Mouse (Mus musculus): ENCODE measurements at regions not wholly inside any gene's neighbourhood (a gene's known extent, or its start where the extent isn't known, plus 50 kb on each side); places are given as distances from the start of the nearest gene placed in this dataset.

DNA sequence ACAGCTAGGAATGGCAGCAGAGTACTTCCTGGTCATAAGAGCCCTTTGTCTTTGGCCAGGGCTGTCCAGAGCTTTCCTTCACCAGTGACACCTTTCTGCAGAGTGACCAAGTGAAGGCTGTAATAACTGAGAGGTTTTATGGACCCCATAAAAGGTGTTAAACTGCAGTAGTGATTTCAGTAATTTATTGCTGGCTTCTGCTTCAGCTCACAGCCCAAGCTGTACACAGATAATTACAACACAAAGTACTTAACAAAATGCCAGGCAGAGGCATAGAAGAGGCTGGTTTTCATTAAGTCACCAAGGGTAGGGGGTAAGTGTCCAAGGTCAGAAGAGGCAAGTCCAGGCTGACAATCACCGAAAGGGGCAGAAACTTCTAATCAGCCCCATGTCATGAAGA, 83.8 kb downstream of the Eif4e start:
- TF ChIP-seq CTCF (conservative IDR thresholded peaks at IDR 0.05 in 1 of 2, IDR thresholded peaks at IDR 0.05 in 1 of 2; ENCODE audit: low read depth in 2 of 2, low read length in 2 of 2) = no peak
- no peak for TF ChIP-seq USF1 (IDR thresholded peaks at IDR 0.05; ENCODE audit: low read depth, low read length)
- TF ChIP-seq POLR2A (IDR thresholded peaks at IDR 0.05; ENCODE audit: low read depth, low read length) = no peak
- TF ChIP-seq MAX (IDR thresholded peaks at IDR 0.05; ENCODE audit: low read length) = no peak
- TF ChIP-seq TCF12 (IDR thresholded peaks at IDR 0.05; ENCODE audit: low read depth, low read length) = no peak
- no peak for TF ChIP-seq MYC (IDR thresholded peaks at IDR 0.05; ENCODE audit: low read depth, low read length)

Measured in CH12.LX (cell line).